Mouse (Mus musculus) brown adipose tissue, adult 24 weeks (tissue): ENCODE measurements at regions not wholly inside any gene's neighbourhood (a gene's known extent, or its start where the extent isn't known, plus 50 kb on each side); places are given as distances from the start of the nearest gene placed in this dataset.
"Not testable (repeated sequence)": the region's sequence is repeated elsewhere in the genome, so short reads cannot be mapped to it uniquely, and the experiment has no call there.

Source experiments
- H3K27ac ChIP-seq: fragments of 200-500 bp; replicated peaks from 2 replicates; pipeline ENCODE4 v1.5.1; 2012; ENCODE audit warnings: low read depth, mild to moderate bottlenecking, low read length
- H3K4me1 ChIP-seq: fragments of 200-500 bp; 2 replicates; pipeline ENCODE4 v1.6.1; 2012; ENCODE audit warnings: low read length, mixed read lengths; ENCODE audit not compliant: control insufficient read depth, insufficient read depth, insufficient read length
- H3K4me3 ChIP-seq: fragments of 200-500 bp; 2 replicates; pipeline ENCODE4 v1.5.1; 2012; ENCODE audit warnings: low read depth, mild to moderate bottlenecking, low read length, moderate library complexity; ENCODE audit not compliant: insufficient read depth

GRCm38 (mm10) chr3:60845293-60845692, 157.3 kb upstream of the P2ry1 start:
- Histone ChIP-seq H3K27ac (no peak overlapping the region), H3K4me3 (no peak overlapping the region), H3K4me1 (no peaks in the 10 kb centered on the region)

GRCm38 (mm10) chr3:60848437-60848836, 154.2 kb upstream of the P2ry1 start:
- Histone ChIP-seq H3K4me3 (no peak overlapping the region), H3K27ac (no peak overlapping the region), H3K4me1 (no peaks in the 10 kb centered on the region)

DNA sequence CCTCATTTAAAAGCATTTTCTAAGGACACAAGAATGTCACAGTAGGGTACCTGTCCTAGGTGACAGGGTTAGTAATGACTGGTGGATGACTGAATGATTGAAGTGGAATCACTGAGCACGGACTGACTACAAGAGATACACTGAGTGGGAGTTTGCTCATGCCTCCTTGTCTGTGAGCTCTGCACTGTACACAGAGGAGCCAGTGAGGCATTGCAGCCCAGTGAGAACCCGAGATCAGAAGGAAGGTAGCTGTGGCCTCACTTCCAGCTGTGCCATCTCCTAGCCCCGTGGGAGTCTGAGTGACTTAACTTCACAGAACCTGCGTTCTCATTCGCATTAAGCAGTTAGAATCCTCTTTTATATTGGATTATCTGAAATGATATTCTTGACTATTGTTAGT, 148.8 kb upstream of the P2ry1 start:
- Histone ChIP-seq H3K4me3 (no peak overlapping the region), H3K27ac (no peak overlapping the region), H3K4me1 (no peaks in the 10 kb centered on the region)

GRCm38 (mm10) chr3:60855734-60856133, 146.9 kb upstream of the P2ry1 start:
- H3K27ac ChIP-seq = no peak overlapping the region
- no peaks in the 10 kb centered on the region for H3K4me1 ChIP-seq
- H3K4me3 ChIP-seq = no peak overlapping the region

GRCm38 (mm10) chr3:60858474-60859118, 144.0 kb upstream of the P2ry1 start:
- Histone ChIP-seq H3K4me1 (no peaks in the 10 kb centered on the region), H3K4me3 (no peak overlapping the region), H3K27ac (no peak overlapping the region)

DNA sequence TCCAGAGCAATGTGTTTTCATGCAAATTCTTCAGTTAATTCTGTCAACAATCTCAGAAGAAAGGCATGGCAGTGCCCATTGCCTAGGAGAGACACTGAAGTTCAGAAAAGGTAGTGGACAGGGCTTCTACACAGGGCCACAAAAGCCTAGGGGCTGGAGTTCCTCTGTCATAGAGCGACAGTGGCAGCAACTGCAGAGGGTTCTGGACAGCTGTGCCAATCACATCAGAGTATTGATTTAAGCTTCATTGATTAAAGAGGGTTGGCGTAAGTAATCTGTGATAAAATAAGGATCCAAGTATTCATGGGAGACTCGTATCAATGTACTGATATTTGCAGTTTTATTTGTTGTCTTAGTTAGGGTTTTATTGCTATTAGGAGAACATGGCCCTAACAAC, 143.5 kb upstream of the P2ry1 start:
- Histone ChIP-seq H3K4me1 (no peaks in the 10 kb centered on the region), H3K4me3 (no peak overlapping the region), H3K27ac (no peak overlapping the region)

DNA sequence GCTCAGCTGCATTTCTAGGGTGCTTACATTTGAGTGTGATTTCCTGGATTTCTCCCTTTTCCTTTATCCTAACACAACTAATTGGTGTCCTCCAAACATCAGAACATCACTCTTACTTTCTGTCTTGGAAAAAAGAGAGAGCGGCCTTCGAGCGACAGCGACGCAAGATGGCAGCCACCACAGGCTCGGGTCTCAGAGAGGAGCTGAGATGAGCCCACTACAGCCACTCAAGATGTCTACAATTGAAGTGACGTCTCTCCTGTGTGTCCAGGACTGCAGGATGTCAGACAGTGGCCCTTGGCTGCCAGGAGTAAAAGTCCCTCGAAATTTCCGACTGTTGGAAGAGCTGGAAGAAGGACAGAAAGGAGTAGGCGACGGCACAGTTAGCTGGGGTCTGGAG, 125.7 kb upstream of the P2ry1 start:
- not testable (repeated sequence) for H3K27ac ChIP-seq, H3K4me1 ChIP-seq, H3K4me3 ChIP-seq

- Histone ChIP-seq H3K4me1 (no peaks in the 10 kb centered on the region), H3K4me3 (no peak overlapping the region), H3K27ac (no peak overlapping the region)
These were observed 123.7 kb upstream of the P2ry1 start for GRCm38 (mm10) chr3:60878880-60879279.

DNA sequence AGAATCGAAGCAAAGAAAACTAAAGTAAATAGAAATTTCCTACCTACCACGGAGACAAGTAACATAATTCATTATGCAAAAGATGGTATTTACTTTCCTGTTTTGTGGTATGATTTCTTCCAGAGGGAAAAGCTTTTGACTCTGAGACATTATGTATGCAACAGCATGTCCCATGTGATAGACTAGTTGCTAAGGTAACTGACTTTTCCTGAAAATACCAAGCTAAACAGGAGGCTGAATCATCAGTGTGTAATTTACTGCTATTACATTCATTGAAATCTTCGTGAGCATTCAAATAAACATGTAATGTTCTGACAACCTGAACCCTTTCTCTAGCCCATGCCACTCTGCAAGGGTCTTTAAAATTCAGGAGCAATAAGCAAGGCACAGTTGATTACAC, 118.6 kb upstream of the P2ry1 start:
- no peaks in the 10 kb centered on the region for H3K4me1 ChIP-seq
- no peak overlapping the region for H3K27ac ChIP-seq
- H3K4me3 ChIP-seq = no peak overlapping the region

DNA sequence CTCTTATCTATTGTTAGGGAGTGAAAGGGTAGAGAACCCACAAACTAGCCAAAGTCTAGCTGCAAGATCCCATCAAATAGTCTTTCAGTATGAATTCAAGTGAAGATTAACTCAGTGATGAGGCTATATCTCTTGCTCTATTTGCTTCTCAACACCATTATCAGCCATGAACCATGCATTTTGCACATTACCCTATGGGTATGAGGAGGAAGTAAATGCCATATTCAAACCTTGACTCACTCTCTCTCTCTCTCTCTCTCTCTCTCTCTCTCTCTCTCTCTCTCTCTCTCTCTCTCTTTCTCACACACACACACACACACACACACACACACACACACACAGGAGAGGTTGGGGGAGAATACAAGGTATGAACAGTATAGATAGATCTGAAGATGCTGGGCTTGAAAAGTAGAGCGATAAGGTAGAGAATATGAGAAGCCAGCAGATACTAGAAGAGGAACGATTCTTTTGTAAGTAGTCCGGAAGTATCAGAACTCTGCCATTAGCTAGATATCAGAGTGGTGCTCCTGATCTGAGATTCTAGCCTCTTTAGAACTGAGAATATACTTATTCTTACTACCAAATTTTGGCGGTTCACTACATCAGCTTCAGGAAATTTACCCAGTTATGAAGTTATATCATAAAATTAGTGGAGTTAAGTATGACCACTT, 113.3 kb upstream of the P2ry1 start:
- Histone ChIP-seq H3K4me3 (no peak overlapping the region), H3K27ac (no peak overlapping the region), H3K4me1 (no peaks in the 10 kb centered on the region)

DNA sequence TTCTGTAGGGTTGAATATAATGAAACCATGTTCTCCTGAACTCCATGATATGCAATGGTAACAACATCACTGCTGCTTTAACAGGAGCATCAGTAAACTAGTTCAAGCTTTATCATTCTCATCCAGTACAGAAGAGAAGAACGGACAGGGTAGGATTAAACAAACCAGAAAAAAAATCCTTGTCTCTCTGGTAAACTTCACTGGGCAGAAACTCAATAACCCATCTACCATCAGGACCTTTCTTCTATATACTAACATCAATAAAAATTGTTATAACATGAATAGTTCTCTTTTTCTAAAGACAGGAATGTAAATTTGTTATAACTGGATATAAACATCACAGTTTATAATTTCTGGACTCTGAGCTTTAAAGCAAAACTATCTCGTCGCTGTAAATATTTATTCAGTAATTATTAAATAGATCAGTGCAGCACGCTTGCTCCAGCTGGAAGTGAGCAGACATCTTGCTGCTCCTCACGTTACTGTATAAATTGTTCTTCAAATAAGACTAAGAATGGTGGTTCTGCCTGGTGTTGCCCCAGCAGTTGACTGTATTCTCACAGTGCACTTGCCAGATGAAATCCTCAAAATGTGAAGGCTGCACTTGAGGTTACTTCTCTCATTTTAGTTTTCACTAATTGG, 104.8 kb upstream of the P2ry1 start:
- H3K27ac ChIP-seq = no peak overlapping the region
- no peak overlapping the region for H3K4me3 ChIP-seq
- no peaks in the 10 kb centered on the region for H3K4me1 ChIP-seq

DNA sequence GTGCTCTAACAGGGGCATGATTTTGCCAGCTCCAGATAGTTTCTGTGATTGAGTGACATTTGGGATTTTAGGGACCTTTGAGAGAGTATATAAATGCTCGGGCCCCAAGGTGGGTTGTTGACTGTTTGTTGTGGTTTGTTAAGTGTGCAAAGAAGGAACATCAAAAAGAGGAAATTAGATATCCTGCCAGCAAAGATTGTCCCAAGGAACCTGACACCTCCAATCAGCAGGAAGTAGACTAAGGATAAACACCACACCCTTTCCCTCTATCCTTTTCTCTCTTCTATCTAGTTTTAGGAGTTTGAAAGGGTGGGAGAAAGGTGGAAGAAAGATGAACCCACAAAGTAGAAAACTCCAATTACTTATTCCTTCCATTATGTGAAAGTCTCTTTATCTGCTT, 103.9 kb upstream of the P2ry1 start:
- Histone ChIP-seq H3K4me3 (no peak overlapping the region), H3K27ac (no peak overlapping the region), H3K4me1 (no peaks in the 10 kb centered on the region)

DNA sequence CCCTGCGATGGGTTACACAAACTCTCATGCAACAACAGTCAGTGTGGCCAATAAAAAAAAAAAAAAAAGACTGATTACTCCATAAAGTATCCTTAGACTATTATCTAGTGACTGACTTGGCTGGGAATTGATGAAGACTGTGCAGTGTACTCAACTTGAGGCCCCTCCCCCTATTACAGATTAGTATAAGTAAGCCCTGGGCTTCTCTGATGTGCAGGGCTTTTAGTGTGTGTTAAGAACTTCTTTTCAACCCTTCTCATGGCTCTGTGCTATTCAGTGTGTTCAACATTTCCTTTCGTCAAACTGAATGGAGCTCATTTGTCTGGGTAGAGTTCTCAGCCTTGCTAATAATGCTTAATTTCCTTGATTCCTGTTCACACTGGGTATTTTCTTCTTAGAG, 101.0 kb upstream of the P2ry1 start:
- Histone ChIP-seq H3K4me1 (no peaks in the 10 kb centered on the region), H3K4me3 (no peak overlapping the region)

GRCm38 (mm10) chr3:60916411-60916810, 86.2 kb upstream of the P2ry1 start:
- Histone ChIP-seq H3K4me1 (no peaks in the 10 kb centered on the region), H3K27ac (no peak overlapping the region), H3K4me3 (no peak overlapping the region)

More for the DNA sequence above, 101.0 kb upstream of the P2ry1 start:
- H3K27ac ChIP-seq = no peak overlapping the region

DNA sequence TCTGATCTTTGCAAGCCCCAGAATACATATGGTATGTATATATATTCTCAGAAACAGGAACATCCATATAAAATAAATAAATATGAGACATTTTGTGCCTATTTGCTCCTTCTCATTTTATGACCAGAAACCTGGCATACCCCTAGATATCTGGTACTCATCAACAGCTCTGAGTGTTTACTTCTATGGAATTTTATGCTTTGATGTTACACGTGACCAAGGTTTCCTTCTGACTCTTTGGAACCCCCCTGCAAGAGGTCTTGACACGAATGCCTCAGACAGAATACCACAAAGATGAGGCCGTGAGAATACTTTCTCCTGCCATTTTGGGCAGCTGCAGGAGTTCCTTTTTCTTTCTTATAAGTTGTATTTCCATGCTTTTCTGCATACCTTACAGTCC, 85.3 kb upstream of the P2ry1 start:
- H3K4me1 ChIP-seq = no peaks in the 10 kb centered on the region

DNA sequence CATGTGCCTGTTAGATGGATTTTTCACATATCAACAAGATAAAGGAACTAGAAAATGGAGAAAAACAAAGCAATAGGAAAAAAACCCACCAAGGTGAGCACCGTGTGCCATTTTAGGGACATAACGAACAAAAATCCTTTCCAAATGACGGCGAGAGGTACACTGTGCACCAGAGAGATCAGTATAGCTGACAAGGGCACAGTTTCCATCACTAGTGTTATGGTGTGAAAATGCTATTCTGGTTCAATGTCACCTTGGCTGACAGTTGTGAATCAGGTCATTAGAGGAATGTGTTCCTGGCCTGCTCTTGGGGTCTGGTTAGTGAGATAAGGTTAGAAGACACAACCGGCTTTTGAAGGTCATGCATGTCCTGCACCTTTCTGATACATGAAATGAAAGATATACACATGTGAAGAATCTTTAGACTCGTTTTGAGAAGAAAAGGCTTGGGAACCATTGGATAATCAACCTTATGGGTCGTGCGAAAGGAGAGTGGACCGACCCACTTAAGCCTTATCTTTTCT, 76.5 kb upstream of the P2ry1 start:
- Histone ChIP-seq H3K27ac (no peak overlapping the region), H3K4me3 (no peak overlapping the region), H3K4me1 (no peaks in the 10 kb centered on the region)

More for the DNA sequence above, 85.3 kb upstream of the P2ry1 start:
- Histone ChIP-seq H3K27ac (no peak overlapping the region), H3K4me3 (no peak overlapping the region)
